Mouse (Mus musculus) c-Kit-positive CD71-negative TER-119-negative erythroid progenitor cells, embryonic 14.5 days (primary cell): ENCODE measurements around the gene Sardh.

ENCODE experiments used
- DNase-seq: peaks from one replicate; pipeline ENCODE4 v3.0.0-alpha.2; 2013; ENCODE audit warnings: low read depth

Sardh gene

DNA sequence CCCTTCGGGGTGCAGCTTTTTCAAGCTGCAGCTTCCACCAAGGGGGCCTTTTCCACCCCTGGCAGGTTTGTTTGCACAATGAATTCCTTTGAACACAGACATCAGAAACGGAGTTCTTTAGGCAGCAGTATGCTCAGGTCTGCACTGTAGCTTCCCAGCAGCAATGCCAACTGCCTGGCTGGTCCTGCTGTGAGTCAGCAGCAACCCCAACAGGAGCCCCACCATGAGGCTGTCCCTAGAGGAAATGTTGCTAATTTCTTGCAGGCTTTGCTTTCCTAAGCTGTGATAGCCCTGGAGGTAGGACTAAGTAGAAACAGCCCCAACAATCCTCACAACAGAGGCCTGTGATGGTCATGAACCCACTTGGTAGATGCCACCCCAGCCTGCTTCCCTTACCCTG lies 81.1 kb downstream of the Sardh start:
- DNase-seq = no peak

- DNase-seq = no peak
These were observed 82.1 kb downstream of the Sardh start for GRCm38 (mm10) chr2:27166074-27166473.

- no peak for DNase-seq
These were observed 83.1 kb downstream of the Sardh start, which contains the start of gene Dbh for GRCm38 (mm10) chr2:27164796-27165590. TSS of gene Dbh (plus strand) at chr2:27165233.

DNA sequence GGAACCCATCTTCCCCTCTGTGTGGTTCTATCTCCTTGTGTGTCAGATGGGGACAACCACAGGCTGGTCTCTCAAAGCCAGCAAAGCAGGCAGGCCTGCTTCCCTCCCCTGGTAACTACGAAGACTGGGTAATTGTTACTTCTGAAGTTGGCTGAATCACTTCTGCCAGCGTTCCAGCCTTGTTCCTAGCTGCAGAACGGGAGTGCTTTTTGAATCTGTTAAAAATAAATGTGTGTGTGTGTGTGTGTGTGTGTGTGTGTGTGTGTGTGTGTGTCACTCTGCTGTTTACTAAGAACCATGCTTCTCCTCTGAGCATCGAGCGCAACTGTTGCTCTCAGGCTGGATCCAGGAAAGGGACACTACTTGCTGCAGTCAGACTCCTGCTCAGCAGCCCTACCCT lies 84.3 kb downstream of the Sardh start:
- no peak for DNase-seq

- no peak for DNase-seq
These were observed 85.5 kb downstream of the Sardh start for GRCm38 (mm10) chr2:27162656-27163055.

DNA sequence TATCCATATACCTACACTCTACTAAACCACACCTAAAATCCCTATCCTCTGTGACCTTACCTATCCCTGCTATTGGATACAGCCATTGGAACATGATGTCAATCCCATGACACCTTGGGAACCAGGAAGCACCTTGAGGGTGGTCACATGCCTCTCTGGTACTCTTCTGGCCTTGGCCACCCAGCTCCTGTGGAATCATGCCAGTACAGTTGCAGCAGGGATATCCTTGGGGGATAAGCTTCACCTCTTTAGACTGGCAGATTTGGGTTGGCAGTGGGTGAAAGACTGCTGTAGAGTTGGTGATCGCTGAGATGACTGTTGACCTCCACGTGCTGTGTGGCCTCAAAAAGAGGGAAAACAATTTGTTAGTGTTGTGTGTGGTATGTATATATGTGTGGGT lies 86.6 kb downstream of the Sardh start:
- no peak for DNase-seq

- no peak for DNase-seq
These were observed 91.5 kb downstream of the Sardh start for GRCm38 (mm10) chr2:27156596-27156995.

DNA sequence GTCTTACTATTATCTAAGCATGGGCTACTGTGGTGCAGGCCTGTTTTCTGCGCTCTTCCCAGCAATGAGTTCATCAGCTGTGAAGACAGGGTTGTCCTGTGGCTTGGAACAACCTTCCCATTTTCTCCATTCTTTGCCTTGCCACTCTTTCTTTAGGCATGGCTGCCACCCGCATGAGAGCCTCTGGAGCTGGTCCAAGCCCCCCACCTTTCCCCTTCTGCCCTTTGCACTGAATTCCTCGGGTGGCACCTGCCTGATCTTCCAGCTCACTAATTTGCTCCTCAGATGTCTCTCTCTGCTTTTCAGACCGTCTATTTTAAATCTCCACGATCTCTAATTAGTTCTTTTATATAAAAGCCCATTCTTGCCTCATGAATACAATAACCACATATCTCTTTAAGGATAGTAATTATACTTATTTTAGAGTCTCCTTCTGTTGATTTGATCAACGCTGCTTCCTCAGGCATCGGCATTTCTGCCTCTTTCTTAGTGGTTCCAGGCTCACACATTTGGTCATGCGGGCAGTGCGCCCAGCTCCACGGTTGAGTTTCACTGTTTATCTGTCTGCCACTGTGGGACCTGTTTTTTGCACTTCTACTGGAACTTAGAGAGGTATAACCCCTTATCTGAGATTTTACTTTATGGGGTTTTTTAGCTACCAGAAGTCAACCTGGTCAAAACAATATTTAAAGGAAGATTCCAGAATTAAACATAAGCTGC lies 93.5 kb downstream of the Sardh start:
- no peak for DNase-seq

GRCm38 (mm10) chr2:27149457-27149856 lies 98.7 kb downstream of the Sardh start:
- DNase-seq = no peak

GRCm38 (mm10) chr2:27146840-27147239 lies 101.3 kb downstream of the Sardh start:
- DNase-seq = no peak

GRCm38 (mm10) chr2:27144957-27145356 lies 103.2 kb downstream of the Sardh start:
- DNase-seq = no peak

DNA sequence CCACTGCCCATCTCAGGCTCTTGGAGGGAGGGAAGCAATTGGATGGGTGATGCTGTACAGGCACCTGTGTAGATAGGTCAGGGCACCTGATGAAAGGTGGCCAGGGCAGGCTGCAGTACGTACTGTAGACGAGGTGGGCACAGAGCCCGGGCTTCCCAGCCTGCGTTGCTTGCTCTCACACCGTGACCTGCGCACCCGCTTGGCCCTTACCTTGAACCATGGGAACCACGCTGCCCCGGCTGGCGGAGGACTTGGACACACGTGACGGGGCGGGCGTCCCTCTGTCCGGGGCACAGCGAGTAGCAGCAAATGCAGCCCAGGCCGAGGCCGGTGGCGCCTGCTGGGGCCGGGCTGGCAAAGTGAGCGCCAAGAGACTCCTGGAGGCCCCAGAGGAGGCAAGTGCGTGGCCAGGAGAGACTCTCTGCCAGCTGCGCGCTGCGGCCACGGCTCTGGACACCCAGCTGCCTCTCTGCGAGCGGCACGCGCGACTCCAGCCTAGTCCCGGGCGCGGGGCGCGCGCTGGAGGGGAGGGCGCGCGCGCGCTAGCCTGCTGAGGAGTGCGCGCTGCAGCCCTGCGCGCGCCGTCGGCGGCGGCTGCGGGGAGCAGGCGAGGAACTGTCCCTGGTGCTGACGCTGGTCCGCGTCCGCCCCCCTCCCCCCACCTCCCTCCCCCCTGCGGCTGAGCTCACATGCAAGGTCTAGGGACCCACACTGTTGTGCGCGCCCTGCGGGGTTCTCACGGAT lies 106.0 kb downstream of the Sardh start, which contains the start of gene Fam163b:
Gene Fam163b, minus strand, starts transcription at position 542 of the 744 bp plus-strand sequence.
- peak; percentile 18 for DNase-seq
